In the genomic region with DNA sequence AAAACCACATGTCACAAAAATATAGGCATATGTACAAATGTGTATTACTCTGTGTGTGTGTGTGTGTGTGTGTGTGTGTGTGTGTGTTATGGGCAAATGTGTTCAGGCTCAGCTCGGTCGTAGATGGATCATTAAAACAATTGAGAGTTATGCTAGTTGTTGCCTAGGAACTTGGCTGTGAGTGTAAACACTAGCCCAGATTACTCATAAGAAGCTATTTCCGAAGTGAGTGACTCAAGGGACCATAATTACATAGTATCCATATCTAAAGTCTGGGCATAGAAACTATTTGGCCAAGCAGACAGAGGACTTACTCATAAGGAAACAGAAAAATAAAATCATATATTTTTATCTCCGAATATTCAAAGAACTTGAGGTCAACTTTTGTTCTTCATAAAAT, we compare ENCODE assay signal across 34 mouse cellular contexts.
A peak's percentile ranks its signal among the peaks of the same experiment; 100 is the strongest.
DNase-seq lines count a peak whose midpoint lies in the region; ATAC-seq and TF ChIP-seq lines count a peak whose summit lies in the region.
"Had no signal": no experiment of that assay in that cellular context is flagged by ENCODE, and none has a peak within 500 bp of the region (broad histone marks: within the 10 kb centered on the region; RNA-seq: fewer than 3 reads in every experiment).

No protein-coding gene starts in this region.

- no peaks in the 10 kb centered on the region for H3K79me3 ChIP-seq in C2C12 (ENCODE audit: low read depth)

- H3K79me2 ChIP-seq in C2C12 (ENCODE audit: control insufficient read depth, insufficient read depth), result no peaks in the 10 kb centered on the region

- WGBS in heart, postnatal 0 days, result 38% methylated on average over 4 of the region's 4 CpGs

- no peak overlapping the region for H3K4me3 ChIP-seq in heart, postnatal 0 days (ENCODE audit: low read depth, low read length)
- no peak overlapping the region for H3K4me3 ChIP-seq in C2C12 (ENCODE audit: insufficient read depth, poor library complexity, severe bottlenecking)
- H3K4me3 ChIP-seq: embryonic facial prominence, embryonic 12.5 days; erythroblast, embryonic 14.5 days; forebrain, embryonic 12.5 days; hindbrain, embryonic 10.5 days; hindbrain, embryonic 15.5 days; layer of hippocampus, adult 2 months; left cerebral cortex, adult 2 months; limb, embryonic 13.5 days; liver, embryonic 12.5 days; stomach, embryonic 15.5 days had no signal

- no peak for TF ChIP-seq CTCF in heart, postnatal 0 days (IDR thresholded peaks at IDR 0.05; ENCODE audit: low read depth)
- TF ChIP-seq CTCF in C2C12 (IDR thresholded peaks at IDR 0.05; ENCODE audit: control insufficient read depth, insufficient read depth, insufficient read length), result no peak

- no peak overlapping the region for H3K4me2 ChIP-seq in heart, postnatal 0 days (ENCODE audit: low read depth, low read length)
- H3K4me2 ChIP-seq: embryonic facial prominence, embryonic 12.5 days; forebrain, embryonic 12.5 days; heart, embryonic 11.5 days; hindbrain, embryonic 15.5 days; limb, embryonic 13.5 days; liver, embryonic 12.5 days; stomach, embryonic 15.5 days had no signal

- no peaks in the 10 kb centered on the region for H3K36me3 ChIP-seq in heart, postnatal 0 days (replicated peaks; ENCODE audit: control insufficient read depth, insufficient read depth, low read length)
- no peaks in the 10 kb centered on the region for H3K36me3 ChIP-seq in C2C12 (ENCODE audit: control insufficient read depth, insufficient read depth)
- H3K36me3 ChIP-seq: embryonic facial prominence, embryonic 12.5 days; forebrain, embryonic 12.5 days; G1E; hindbrain, embryonic 10.5 days; hindbrain, embryonic 15.5 days; limb, embryonic 13.5 days; liver, embryonic 12.5 days; stomach, embryonic 15.5 days had no signal

- H3ac ChIP-seq in C2C12 (ENCODE audit: control insufficient read depth, insufficient read length, low read depth), result no peak overlapping the region

- no peaks in the 10 kb centered on the region for H3K9me3 ChIP-seq in heart, postnatal 0 days (replicated peaks; ENCODE audit: control insufficient read depth, low read length)
- H3K9me3 ChIP-seq: embryonic facial prominence, embryonic 12.5 days; forebrain, embryonic 12.5 days; hindbrain, embryonic 10.5 days; hindbrain, embryonic 15.5 days; limb, embryonic 13.5 days; liver, embryonic 12.5 days; stomach, embryonic 15.5 days had no signal

- no peaks in the 10 kb centered on the region for H3K27me3 ChIP-seq in heart, postnatal 0 days (ENCODE audit: control insufficient read depth, insufficient read depth, low read length)
- H3K27me3 ChIP-seq in C2C12 (ENCODE audit: control insufficient read depth, insufficient read depth, insufficient read length), result no peaks in the 10 kb centered on the region
- H3K27me3 ChIP-seq: embryonic facial prominence, embryonic 12.5 days; forebrain, embryonic 12.5 days; hindbrain, embryonic 15.5 days; limb, embryonic 13.5 days; liver, embryonic 12.5 days; stomach, embryonic 15.5 days had no signal

- peak; percentile 23 for DNase-seq in heart, postnatal 0 days (ENCODE audit: low spot score)
- no peak for DNase-seq in heart, adult 9 months (ENCODE audit: low spot score in 2 of 2)
- DNase-seq in brain, adult 2 months (ENCODE audit: low read depth, low spot score), result peak; percentile 65
- no peak for DNase-seq in adrenal gland, postnatal 10 days
- no peak for DNase-seq in lung, postnatal 10 days
- DNase-seq in gastrocnemius, postnatal 10 days, result no peak
- DNase-seq: cerebellum, adult 11 months; cerebellum, adult 9-10 months; cerebellum, postnatal 36 days; forebrain, postnatal 0 days; gastrocnemius, postnatal 25 days; heart, adult 11 months; heart, postnatal 10 days; kidney, adult 2 months; kidney, postnatal 36 days; liver, postnatal 0 days; midbrain, embryonic 14.5 days; retina, postnatal 1 day; right cerebral cortex, postnatal 14 days; thymus, adult 18-20 months; thymus, postnatal 36 days had no signal

- no peak for TF ChIP-seq EP300 in heart, postnatal 0 days (IDR thresholded peaks at IDR 0.05; ENCODE audit: low read depth)

- no peaks in the 10 kb centered on the region for H3K4me1 ChIP-seq in heart, postnatal 0 days (ENCODE audit: control insufficient read depth, insufficient read depth)
- H3K4me1 ChIP-seq: embryonic facial prominence, embryonic 12.5 days; hindbrain, embryonic 10.5 days; hindbrain, embryonic 15.5 days; liver, embryonic 12.5 days; stomach, embryonic 15.5 days had no signal

- no peak overlapping the region for H3K27ac ChIP-seq in heart, postnatal 0 days (ENCODE audit: low read depth)
- H3K27ac ChIP-seq: embryonic facial prominence, embryonic 12.5 days; forebrain, embryonic 12.5 days; hindbrain, embryonic 10.5 days; hindbrain, embryonic 15.5 days; layer of hippocampus, adult 2 months; left cerebral cortex, adult 2 months; limb, embryonic 13.5 days; liver, embryonic 12.5 days; stomach, embryonic 15.5 days had no signal

- no peak overlapping the region for H3K9ac ChIP-seq in heart, postnatal 0 days (replicated peaks; ENCODE audit: low read depth, low read length)
- H3K9ac ChIP-seq: embryonic facial prominence, embryonic 12.5 days; forebrain, embryonic 12.5 days; forebrain, postnatal 0 days; hindbrain, embryonic 15.5 days; limb, embryonic 13.5 days; liver, embryonic 12.5 days; liver, postnatal 0 days; stomach, embryonic 15.5 days had no signal

- no peak; the same call in 1 of the 2 replicates for ATAC-seq in heart, postnatal 0 days (ENCODE audit: insufficient read depth, low read depth)
- ATAC-seq: forebrain, postnatal 0 days; liver, embryonic 12.5 days; liver, postnatal 0 days had no signal

TF ChIP-seq in C2C12, 6 proteins besides CTCF, POLR2A, EP300 and RAD21:
- TF ChIP-seq CEBPB (IDR thresholded peaks at IDR 0.05; ENCODE audit: low read depth), result no peak
- peak; percentile 85 for TF ChIP-seq FOSL1 (IDR thresholded peaks at IDR 0.05; ENCODE audit: insufficient read depth, low read length, poor library complexity, severe bottlenecking)

Comparison
In these comparisons a context has a peak if more than half of its experiments do, and no peak if none do; other contexts are left out.
1. DNase-seq: peak in heart, postnatal 0 days (single experiment) and brain, adult 2 months (single experiment); none in heart, adult 9 months (0 of 2), adrenal gland, postnatal 10 days (single experiment), lung, postnatal 10 days (single experiment) and gastrocnemius, postnatal 10 days (single experiment).